31 mouse cellular contexts compared by ENCODE assay signal in the genomic region with DNA sequence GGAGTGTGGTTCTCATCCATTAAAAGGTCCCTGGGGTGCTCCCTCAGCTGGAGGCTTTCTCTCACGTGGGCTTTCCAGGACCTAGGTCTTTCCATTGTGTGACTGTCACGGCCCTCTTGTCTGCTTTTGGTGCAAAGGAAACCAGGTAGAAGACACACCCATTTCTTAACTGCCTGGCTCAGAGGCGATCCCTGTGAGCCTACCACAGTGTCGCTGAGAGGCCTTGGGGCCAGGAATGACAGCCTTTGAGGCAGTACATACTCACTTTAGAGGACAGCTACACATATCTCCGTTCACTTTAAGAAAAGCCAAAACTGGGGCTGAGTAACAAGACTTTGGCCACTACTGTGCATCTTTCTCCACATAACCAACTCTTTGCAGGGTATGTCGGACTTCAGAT. TPM values are rescaled to one million over a fixed set of nuclear protein-coding genes. Genes with fewer than 3 reads are reported as not detected.
"Had no signal": no experiment of that assay in that cellular context is flagged by ENCODE, and none has a peak within 500 bp of the region (broad histone marks: within the 10 kb centered on the region; RNA-seq: fewer than 3 reads in every experiment).

No protein-coding gene starts in this region.

- ATAC-seq: hindbrain, embryonic 16.5 days; inflammation-experienced regulatory T-cells, adult 6 months; intestine, embryonic 15.5 days had no signal

- H3K36me3 ChIP-seq: heart, embryonic 10.5 days; heart, embryonic 12.5 days; hindbrain, embryonic 10.5 days; hindbrain, embryonic 12.5 days; intestine, embryonic 15.5 days; limb, embryonic 10.5 days; limb, embryonic 12.5 days; liver, embryonic 13.5 days; liver, embryonic 15.5 days had no signal

- H3K4me3 ChIP-seq: heart, embryonic 10.5 days; heart, embryonic 12.5 days; hindbrain, embryonic 10.5 days; hindbrain, embryonic 12.5 days; intestine, embryonic 15.5 days; layer of hippocampus, adult 2 months; left cerebral cortex, adult 2 months; limb, embryonic 10.5 days; limb, embryonic 12.5 days; liver, embryonic 13.5 days; liver, embryonic 15.5 days had no signal

- H3K27ac ChIP-seq: heart, embryonic 10.5 days; hindbrain, embryonic 10.5 days; hindbrain, embryonic 12.5 days; hindbrain, embryonic 14.5 days; intestine, embryonic 15.5 days; layer of hippocampus, adult 2 months; left cerebral cortex, adult 2 months; limb, embryonic 10.5 days; limb, embryonic 12.5 days; liver, embryonic 13.5 days; liver, embryonic 15.5 days had no signal

- H3K9me3 ChIP-seq: heart, embryonic 10.5 days; heart, embryonic 12.5 days; hindbrain, embryonic 10.5 days; hindbrain, embryonic 12.5 days; intestine, embryonic 15.5 days; limb, embryonic 10.5 days; limb, embryonic 12.5 days; liver, embryonic 13.5 days; liver, embryonic 15.5 days had no signal

- DNase-seq: gastrocnemius, postnatal 14 days; gastrocnemius, postnatal 36 days; heart, adult 11 months; heart, postnatal 10 days; heart, postnatal 4 days; kidney, adult 11 months; kidney, adult 2 months; kidney, adult 9 months; kidney, postnatal 10 days; kidney, postnatal 25 days; kidney, postnatal 4 days; liver; liver, embryonic 13.5 days had no signal

- H3K4me2 ChIP-seq: heart, embryonic 12.5 days; hindbrain, embryonic 12.5 days; hindbrain, embryonic 14.5 days; intestine, embryonic 15.5 days; limb, embryonic 12.5 days; liver, embryonic 11.5 days; liver, embryonic 13.5 days; liver, embryonic 15.5 days had no signal

- H3K9ac ChIP-seq: heart, embryonic 12.5 days; hindbrain, embryonic 12.5 days; hindbrain, embryonic 14.5 days; intestine, embryonic 15.5 days; limb, embryonic 12.5 days; liver, embryonic 13.5 days; liver, embryonic 15.5 days had no signal

- H3K27me3 ChIP-seq: heart, embryonic 12.5 days; hindbrain, embryonic 12.5 days; intestine, embryonic 15.5 days; limb, embryonic 12.5 days; liver, embryonic 13.5 days; liver, embryonic 15.5 days had no signal

- H3K4me1 ChIP-seq: heart, embryonic 12.5 days; hindbrain, embryonic 12.5 days; intestine, embryonic 15.5 days; limb, embryonic 10.5 days; limb, embryonic 12.5 days; liver, embryonic 13.5 days; liver, embryonic 15.5 days had no signal

RNA-seq across cellular contexts. Expression of a gene that starts 29.7 kb away (rescaled TPM):
- total RNA-seq: layer of hippocampus, adult 2 months; layer of hippocampus, postnatal 10 days; layer of hippocampus, postnatal 25 days; left cerebral cortex, adult 2 months; left cerebral cortex, postnatal 14 days; left cerebral cortex, postnatal 36 days had no signal
- polyA plus RNA-seq: heart, embryonic 12.5 days; hindbrain, embryonic 14.5 days; liver, embryonic 13.5 days; liver, embryonic 15.5 days had no signal
